Mouse (Mus musculus) gastrocnemius, postnatal 4 days (tissue): ENCODE results near the gene Myct1. TPM values are rescaled to one million over a fixed set of nuclear protein-coding genes. Genes with fewer than 3 reads are reported as not detected.

Experiments used
- DNase-seq, 2 experiments: peaks; one replicate each; pipeline ENCODE4 v3.0.0; 2021 to 2022; ENCODE audit warnings: low spot score in 2 of 2, mixed read lengths in 2 of 2
- total RNA-seq, 2 experiments: library from RNA; stranded (reverse); gene quantifications; 2 replicates each; pipeline ENCODE4 v1.2.3; 2021

The Myct1 gene
- total RNA-seq, 2 experiments from 2014 or later: 7.7 to 8.0 TPM

DNA sequence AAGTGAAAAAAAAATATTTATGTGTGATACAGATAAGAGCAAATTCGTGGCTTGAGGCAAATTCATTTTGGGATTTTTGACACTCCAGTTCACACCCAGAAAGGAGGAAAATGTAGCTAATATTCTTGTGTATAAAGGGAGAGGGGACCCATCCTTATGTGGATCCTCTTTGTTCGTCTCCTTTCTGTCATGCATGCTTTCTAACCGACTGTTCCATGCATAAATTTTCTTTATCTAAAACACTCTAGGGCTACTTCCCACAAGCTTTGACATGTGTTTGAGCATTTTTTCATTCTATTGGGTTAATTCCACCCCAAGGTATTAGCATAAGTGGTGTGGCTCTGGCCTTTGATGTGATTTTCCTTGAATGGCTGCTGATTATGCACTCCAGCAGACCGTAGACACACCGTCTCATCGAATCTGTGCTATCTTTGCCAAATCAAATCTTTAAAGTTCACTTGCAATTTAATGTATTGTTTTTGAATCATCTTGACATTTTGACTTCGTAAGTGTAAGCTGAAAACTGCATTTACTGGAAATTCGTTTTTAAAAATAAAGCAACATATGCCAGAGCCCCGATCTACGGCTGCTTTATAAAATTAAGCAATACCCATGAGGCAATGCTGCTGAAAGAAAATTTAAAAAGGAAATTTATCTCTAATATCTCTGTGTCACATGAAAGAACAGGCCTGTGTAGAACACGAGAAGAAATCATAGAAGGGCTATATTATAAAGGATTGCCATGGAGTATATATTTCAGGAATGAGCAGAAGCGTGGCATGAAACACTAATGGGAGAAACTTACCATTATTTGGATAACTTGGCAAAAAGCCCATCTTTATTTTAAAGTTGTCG lies 21.8 kb downstream of the Myct1 start:
- no peak for DNase-seq

DNA sequence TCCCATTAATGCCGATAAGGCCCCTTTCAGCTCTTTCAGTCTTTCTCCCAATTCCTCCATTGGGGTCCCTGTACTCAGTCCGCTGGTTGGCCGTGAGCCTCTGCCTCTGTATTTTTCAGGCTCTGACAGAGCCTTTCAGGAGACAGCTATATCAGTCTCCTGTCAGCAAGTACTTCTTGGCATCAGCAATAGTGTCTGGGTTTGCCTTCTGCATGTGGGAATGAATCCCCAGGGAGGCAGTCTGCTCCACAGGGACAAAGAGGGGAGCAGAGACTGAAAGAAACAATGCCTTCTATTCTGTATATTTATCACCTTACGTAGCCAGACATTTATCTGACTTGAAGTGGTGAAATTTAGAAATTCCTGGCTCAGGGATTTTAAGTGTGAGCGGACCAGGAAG lies 32.7 kb downstream of the Myct1 start:
- no peak for DNase-seq

DNA sequence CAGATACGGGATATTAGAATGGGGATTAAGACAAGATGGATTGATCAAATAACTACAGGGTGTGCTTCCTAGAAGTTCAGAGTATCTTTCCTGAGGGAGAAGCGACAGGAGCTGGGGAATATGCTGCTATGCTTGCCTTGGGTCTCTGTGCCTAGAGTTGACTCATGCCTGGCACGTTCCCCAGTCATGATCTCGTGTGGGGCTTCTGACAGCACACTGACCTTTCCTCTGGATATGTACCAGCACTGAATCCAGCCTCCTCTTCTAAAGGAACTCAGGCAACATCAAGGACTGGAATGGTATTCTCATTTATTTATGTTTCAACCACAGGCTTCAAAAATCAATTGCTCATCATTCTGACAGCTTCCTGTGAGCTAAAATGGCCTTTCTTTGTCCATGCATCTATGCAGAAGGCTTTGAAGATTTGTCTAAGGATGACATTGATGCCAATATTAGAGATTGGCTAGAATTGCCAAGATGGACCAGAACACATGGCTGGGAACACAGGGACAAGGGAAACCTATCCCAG lies 40.2 kb downstream of the Myct1 start:
- no peak for DNase-seq

- no peak for DNase-seq
These were observed 40.8 kb downstream of the Myct1 start for GRCm38 (mm10) chr10:5634336-5634735.

- DNase-seq: no peak
These were observed 43.7 kb downstream of the Myct1 start for GRCm38 (mm10) chr10:5637322-5637721.

GRCm38 (mm10) chr10:5639112-5639511 lies 45.5 kb downstream of the Myct1 start, which contains the start of gene Vip:
Gene Vip (plus strand): TSS chr10:5639218.
- DNase-seq: peak in 1 of 2 experiments; percentile 31

Other genes starting within 250 kb of the Myct1 start
- 10 to 100 TPM; 87.0 to 87.9 TPM for gene Syne1, start 42.3 kb upstream of the Myct1 start, total RNA-seq
- gene Vip, start 45.4 kb downstream of the Myct1 start, total RNA-seq: under 1 TPM in 1 of 2 experiments, not detected in 1; 0.10 TPM
- gene Fbxo5, start 211.8 kb downstream of the Myct1 start, total RNA-seq: 10 to 100 TPM in 1 of 2 experiments, 1 to 10 TPM in 1; 9.9 to 10.5 TPM
- 10 to 100 TPM in 1 of 2 experiments, 1 to 10 TPM in 1; 9.6 to 10.1 TPM for gene Mtrf1l, start 230.1 kb downstream of the Myct1 start, total RNA-seq